Mouse (Mus musculus) ZHBTc4 (cell line): ENCODE results near the gene Prkce.

Experiments
- DNase-seq: peaks from one replicate; pipeline ENCODE4 v3.0.0-alpha.2; 2011; ENCODE audit warnings: low read depth, low spot score

Prkce gene

GRCm38 (mm10) chr17:86218553-86218952 is 51.0 kb downstream of the Prkce start:
- no peak for DNase-seq

- DNase-seq = no peak
These were observed 58.1 kb downstream of the Prkce start for GRCm38 (mm10) chr17:86225488-86226186.

- no peak for DNase-seq
These were observed 58.6 kb downstream of the Prkce start for GRCm38 (mm10) chr17:86226198-86226597.

GRCm38 (mm10) chr17:86226635-86227034 is 59.0 kb downstream of the Prkce start:
- no peak for DNase-seq

GRCm38 (mm10) chr17:86227389-86227788 is 59.8 kb downstream of the Prkce start:
- DNase-seq = no peak

GRCm38 (mm10) chr17:86228850-86229249 is 61.3 kb downstream of the Prkce start:
- no peak for DNase-seq

- no peak for DNase-seq
These were observed 62.6 kb downstream of the Prkce start for GRCm38 (mm10) chr17:86230141-86230633.

GRCm38 (mm10) chr17:86231741-86232179 is 64.2 kb downstream of the Prkce start:
- no peak for DNase-seq

- no peak for DNase-seq
These were observed 64.7 kb downstream of the Prkce start for GRCm38 (mm10) chr17:86232248-86232647.

GRCm38 (mm10) chr17:86234587-86235150 is 67.1 kb downstream of the Prkce start:
- DNase-seq = no peak

GRCm38 (mm10) chr17:86236026-86236712 is 68.6 kb downstream of the Prkce start:
- DNase-seq = no peak

GRCm38 (mm10) chr17:86236861-86237763 is 69.5 kb downstream of the Prkce start:
- DNase-seq = no peak

GRCm38 (mm10) chr17:86242291-86242690 is 74.7 kb downstream of the Prkce start:
- no peak for DNase-seq

- DNase-seq = no peak
These were observed 75.5 kb downstream of the Prkce start for GRCm38 (mm10) chr17:86243109-86243527.

GRCm38 (mm10) chr17:86244397-86244796 is 76.8 kb downstream of the Prkce start:
- no peak for DNase-seq

- no peak for DNase-seq
These were observed 81.2 kb downstream of the Prkce start for GRCm38 (mm10) chr17:86248832-86249231.

GRCm38 (mm10) chr17:86249499-86250405 is 82.2 kb downstream of the Prkce start:
- DNase-seq = no peak

- no peak for DNase-seq
These were observed 82.9 kb downstream of the Prkce start for GRCm38 (mm10) chr17:86250406-86250905.

- no peak for DNase-seq
These were observed 86.3 kb downstream of the Prkce start for GRCm38 (mm10) chr17:86253884-86254283.

- DNase-seq = no peak
These were observed 86.7 kb downstream of the Prkce start for GRCm38 (mm10) chr17:86254285-86254684.
